26 mouse cellular contexts compared by ENCODE assay signal in genomic region chr17:84674048-84674447, GRCm38 (mm10). TPM values are rescaled to one million over a fixed set of nuclear protein-coding genes. Genes with fewer than 3 reads are reported as not detected.
DNase-seq lines count a peak whose midpoint lies in the region; ATAC-seq and TF ChIP-seq lines count a peak whose summit lies in the region.
"Had no signal": no experiment of that assay in that cellular context is flagged by ENCODE, and none has a peak within 500 bp of the region (broad histone marks: within the 10 kb centered on the region; RNA-seq: fewer than 3 reads in every experiment).

No protein-coding gene starts in this region.

- in situ Hi-C loops in CH12.LX (cut with MboI; ENCODE audit: low pct_ligation_motif_present, low pct_unique_long_range_greater_than_20kb, low sequenced_read_pairs): no loop called here

- peak overlapping the region; percentile 19 for H3K4me3 ChIP-seq in forebrain, embryonic 10.5 days
- H3K4me3 ChIP-seq in forebrain, postnatal 0 days (ENCODE audit: low read depth, low read length): no peak overlapping the region
- H3K4me3 ChIP-seq in kidney, postnatal 0 days (replicated peaks; ENCODE audit: low read depth, low read length): no peak overlapping the region
- no peak overlapping the region for H3K4me3 ChIP-seq in CH12.LX (replicated peaks in 1 of 3; ENCODE audit: low read depth in 2 of 3, low read length in 2 of 3, poor library complexity in 1 of 3)
- no peak overlapping the region for H3K4me3 ChIP-seq in embryonic facial prominence, embryonic 14.5 days (ENCODE audit: low read depth, low read length)
- H3K4me3 ChIP-seq: heart, adult 2 months; heart, embryonic 13.5 days; liver, embryonic 15.5 days; lung, embryonic 15.5 days; megakaryocyte, embryonic 14.5 days; neural tube, embryonic 13.5 days had no signal

- TF ChIP-seq POLR2A in CH12.LX (IDR thresholded peaks at IDR 0.05; ENCODE audit: low read depth, low read length): no peak

- dilution Hi-C loops in CH12.LX (cut with MboI; ENCODE audit: extremely low pct_ligation_motif_present, extremely low pct_unique_long_range_greater_than_20kb, low sequenced_read_pairs): no loop called here

- no peak overlapping the region for H3K9ac ChIP-seq in forebrain, postnatal 0 days
- no peak overlapping the region for H3K9ac ChIP-seq in kidney, postnatal 0 days (ENCODE audit: low read depth, low read length)
- H3K9ac ChIP-seq in CH12.LX (ENCODE audit: insufficient read depth, low read depth): no peak overlapping the region
- H3K9ac ChIP-seq in embryonic facial prominence, embryonic 14.5 days (ENCODE audit: low read depth, low read length): no peak overlapping the region
- H3K9ac ChIP-seq: heart, embryonic 13.5 days; liver, embryonic 15.5 days; lung, embryonic 15.5 days; neural tube, embryonic 13.5 days had no signal

- H3K36me3 ChIP-seq in forebrain, embryonic 10.5 days (replicated peaks): no peaks in the 10 kb centered on the region
- H3K36me3 ChIP-seq in forebrain, postnatal 0 days (ENCODE audit: insufficient read depth): no peaks in the 10 kb centered on the region
- H3K36me3 ChIP-seq in kidney, postnatal 0 days (ENCODE audit: insufficient read depth, low read length): no peaks in the 10 kb centered on the region
- no peaks in the 10 kb centered on the region for H3K36me3 ChIP-seq in CH12.LX (replicated peaks in 1 of 2; ENCODE audit: control insufficient read depth in 1 of 2, insufficient read depth in 1 of 2, low read length in 1 of 2)
- no peaks in the 10 kb centered on the region for H3K36me3 ChIP-seq in embryonic facial prominence, embryonic 14.5 days (ENCODE audit: control insufficient read depth, insufficient read depth, low read length)
- H3K36me3 ChIP-seq: heart, embryonic 13.5 days; liver, embryonic 15.5 days; lung, embryonic 15.5 days; neural tube, embryonic 13.5 days had no signal

- TF ChIP-seq EP300 in CH12.LX (IDR thresholded peaks at IDR 0.05; ENCODE audit: low read length): no peak

- H3K27ac ChIP-seq in forebrain, embryonic 10.5 days: peak overlapping the region; percentile 80
- H3K27ac ChIP-seq in forebrain, postnatal 0 days (ENCODE audit: low read depth, low read length): no peak overlapping the region
- no peak overlapping the region for H3K27ac ChIP-seq in kidney, postnatal 0 days
- H3K27ac ChIP-seq in CH12.LX (ENCODE audit: insufficient read depth, low read depth): no peak overlapping the region
- H3K27ac ChIP-seq in embryonic facial prominence, embryonic 14.5 days (replicated peaks; ENCODE audit: low read depth, low read length): no peak overlapping the region
- H3K27ac ChIP-seq: heart, adult 2 months; heart, embryonic 13.5 days; liver, embryonic 15.5 days; lung, embryonic 15.5 days; neural tube, embryonic 13.5 days had no signal

- DNase-seq in forebrain, embryonic 10.5 days (ENCODE audit: extremely low spot score, low spot score): peak; percentile 49
- no peak for DNase-seq in forebrain, postnatal 0 days
- no peak for DNase-seq in kidney, postnatal 0 days (ENCODE audit: low spot score)
- no peak for DNase-seq in kidney, postnatal 10 days
- no peak for DNase-seq in CH12.LX (ENCODE audit: extremely low read depth)
- no peak for DNase-seq in embryonic facial prominence, embryonic 14.5 days (ENCODE audit: low spot score)
- no peak for DNase-seq in urinary bladder, postnatal 10 days (ENCODE audit: low spot score)
- DNase-seq: adrenal gland, postnatal 10 days; cerebellum, adult 8-10 months; cerebellum, postnatal 36 days; embryo, embryonic 11 days; gastrocnemius, postnatal 36 days; heart, adult 2 months; heart, postnatal 14 days; kidney, adult 18-20 months; layer of hippocampus, adult 9-11 months; liver; lung, postnatal 36 days; thymus, postnatal 25 days had no signal

- WGBS in forebrain, embryonic 10.5 days: 6% methylated on average over 7 of the region's 7 CpGs
- WGBS in forebrain, postnatal 0 days: 15% methylated on average over 7 of the region's 7 CpGs
- 20% methylated on average over 7 of the region's 7 CpGs for WGBS in kidney, postnatal 0 days
- WGBS in embryonic facial prominence, embryonic 14.5 days: 19% methylated on average over 7 of the region's 7 CpGs

- H3K9me3 ChIP-seq in forebrain, embryonic 10.5 days: no peaks in the 10 kb centered on the region
- no peaks in the 10 kb centered on the region for H3K9me3 ChIP-seq in forebrain, postnatal 0 days (ENCODE audit: low read length)
- H3K9me3 ChIP-seq in kidney, postnatal 0 days (replicated peaks; ENCODE audit: low read length): no peaks in the 10 kb centered on the region
- H3K9me3 ChIP-seq in CH12.LX (replicated peaks; ENCODE audit: low read length): no peaks in the 10 kb centered on the region
- H3K9me3 ChIP-seq in embryonic facial prominence, embryonic 14.5 days (ENCODE audit: control insufficient read depth, low read length): no peaks in the 10 kb centered on the region
- H3K9me3 ChIP-seq: heart, embryonic 13.5 days; liver, embryonic 15.5 days; lung, embryonic 15.5 days; megakaryocyte, embryonic 14.5 days; neural tube, embryonic 13.5 days had no signal

- no peak for TF ChIP-seq CTCF in forebrain, postnatal 0 days (IDR thresholded peaks at IDR 0.05; ENCODE audit: low read depth)
- TF ChIP-seq CTCF in kidney, postnatal 0 days (IDR thresholded peaks at IDR 0.05; ENCODE audit: low read depth): no peak
- TF ChIP-seq CTCF in CH12.LX (conservative IDR thresholded peaks at IDR 0.05 in 1 of 2, IDR thresholded peaks at IDR 0.05 in 1 of 2; ENCODE audit: low read depth in 2 of 2, low read length in 2 of 2): no peak

- H3K79me2 ChIP-seq in CH12.LX (replicated peaks; ENCODE audit: control insufficient read depth, extremely low read depth, insufficient read depth, poor library complexity, severe bottlenecking): no peaks in the 10 kb centered on the region

- no peak for TF ChIP-seq RAD21 in CH12.LX (IDR thresholded peaks at IDR 0.05; ENCODE audit: low read depth, low read length)

- peaks cover 50% of the 10 kb centered on the region for H3K4me1 ChIP-seq in forebrain, embryonic 10.5 days
- no peaks in the 10 kb centered on the region for H3K4me1 ChIP-seq in forebrain, postnatal 0 days (ENCODE audit: insufficient read depth)
- H3K4me1 ChIP-seq in kidney, postnatal 0 days (replicated peaks; ENCODE audit: insufficient read depth, low read length): peaks cover 5% of the 10 kb centered on the region; the same call in 1 of the 2 replicates
- H3K4me1 ChIP-seq in CH12.LX (ENCODE audit: control insufficient read depth in 1 of 2, insufficient read depth in 2 of 2): peaks cover 3 to 16% of the 10 kb centered on the region in 2 experiments; a peak in 2 of 4 replicates
- peaks cover 3% of the 10 kb centered on the region; the same call in 1 of the 2 replicates for H3K4me1 ChIP-seq in embryonic facial prominence, embryonic 14.5 days (ENCODE audit: control insufficient read depth, insufficient read depth, low read length)

- no peak for ATAC-seq in forebrain, postnatal 0 days
- ATAC-seq in kidney, postnatal 0 days (replicated peaks; ENCODE audit: low FRiP score, low read depth): no peak
- ATAC-seq in embryonic facial prominence, embryonic 14.5 days (ENCODE audit: low read depth): peak; percentile 49; the same call in 1 of the 2 replicates

- H3K27me3 ChIP-seq in forebrain, embryonic 10.5 days (ENCODE audit: poor library complexity, severe bottlenecking): peaks cover 18% of the 10 kb centered on the region
- H3K27me3 ChIP-seq in forebrain, postnatal 0 days (ENCODE audit: insufficient read depth, low read length): peaks cover 13% of the 10 kb centered on the region; the same call in 1 of the 2 replicates
- no peaks in the 10 kb centered on the region for H3K27me3 ChIP-seq in kidney, postnatal 0 days (ENCODE audit: insufficient read depth, low read length)
- peaks cover 4% of the 10 kb centered on the region for H3K27me3 ChIP-seq in CH12.LX (replicated peaks)
- H3K27me3 ChIP-seq in embryonic facial prominence, embryonic 14.5 days (replicated peaks; ENCODE audit: control insufficient read depth, insufficient read depth, low read length): no peaks in the 10 kb centered on the region
- H3K27me3 ChIP-seq: lung, embryonic 15.5 days had no signal

- no peak overlapping the region for H3K4me2 ChIP-seq in forebrain, postnatal 0 days (ENCODE audit: low read depth)
- 0 out of 2 replicates have a peak overlapping the region, but pooled peaks have one; percentile 1 for H3K4me2 ChIP-seq in kidney, postnatal 0 days (ENCODE audit: low read length)
- 0 out of 2 replicates have a peak overlapping the region, but pooled peaks have one; percentile 11 for H3K4me2 ChIP-seq in CH12.LX (ENCODE audit: insufficient read depth, low read depth, poor library complexity, severe bottlenecking)
- no peak overlapping the region for H3K4me2 ChIP-seq in embryonic facial prominence, embryonic 14.5 days (ENCODE audit: low read depth, low read length)
- H3K4me2 ChIP-seq: heart, embryonic 13.5 days; liver, embryonic 15.5 days; lung, embryonic 15.5 days; neural tube, embryonic 13.5 days had no signal

RNA-seq across cellular contexts. Expression of gene Abcg8, which starts 2.1 kb away (rescaled TPM):
- 0.23 and 0.33 TPM in 2 replicates for polyA plus RNA-seq in forebrain, embryonic 10.5 days (2016; fragmentation: Nextera tagmentation; extraction: Ambion mirVana)
- total RNA-seq in forebrain, postnatal 0 days (2014; rRNA removed): 0.10 TPM in 1 of 2 replicates, not detected in the other
- 0.09 and 0.17 TPM in 2 replicates for polyA plus RNA-seq in forebrain, postnatal 0 days (2015; fragmentation: Nextera tagmentation; extraction: Ambion mirVana)
- polyA plus RNA-seq in kidney, postnatal 0 days (2015; fragmentation: Nextera tagmentation; extraction: Ambion mirVana): 0.36 and 0.38 TPM in 2 replicates
- total RNA-seq in CH12.LX (2012; rRNA removed) (0.04 TPM in 1 of 2 replicates, not detected in the other), CH12.LX (2014; rRNA removed) (not detected in 2 replicates)
- not detected in 2 replicates for polyA plus RNA-seq in CH12.LX (2012; ENCODE audit: insufficient read length, low read depth)
- 0.13 and 0.14 TPM in 2 replicates for polyA plus RNA-seq in embryonic facial prominence, embryonic 14.5 days (2014; fragmentation: Nextera tagmentation; extraction: Ambion mirVana)
- total RNA-seq: gastrocnemius, postnatal 36 days; heart, adult 2 months; heart, postnatal 14 days; left cerebral cortex, postnatal 25 days had no signal
- polyA plus RNA-seq: heart, adult 2 months; heart, embryonic 13.5 days; lung, embryonic 15.5 days; neural tube, embryonic 13.5 days had no signal

RNA-seq across cellular contexts. Expression of gene Abcg5, which starts 8.8 kb away (rescaled TPM):
- polyA plus RNA-seq in forebrain, embryonic 10.5 days (2016; fragmentation: Nextera tagmentation; extraction: Ambion mirVana): 5.3 and 5.4 TPM in 2 replicates
- 0.54 and 1.5 TPM in 2 replicates for total RNA-seq in forebrain, postnatal 0 days (2014; rRNA removed)
- 0.88 and 1.2 TPM in 2 replicates for polyA plus RNA-seq in forebrain, postnatal 0 days (2015; fragmentation: Nextera tagmentation; extraction: Ambion mirVana)
- polyA plus RNA-seq in kidney, postnatal 0 days (2015; fragmentation: Nextera tagmentation; extraction: Ambion mirVana): 4.1 and 4.8 TPM in 2 replicates
- not detected in 2 replicates for total RNA-seq in CH12.LX (2012; rRNA removed)
- total RNA-seq in CH12.LX (2014; rRNA removed): not detected in 2 replicates
- not detected in 2 replicates for polyA plus RNA-seq in CH12.LX (2012; ENCODE audit: insufficient read length, low read depth)
- 1.4 and 1.6 TPM in 2 replicates for polyA plus RNA-seq in embryonic facial prominence, embryonic 14.5 days (2014; fragmentation: Nextera tagmentation; extraction: Ambion mirVana)
- total RNA-seq: gastrocnemius, postnatal 36 days; heart, adult 2 months; heart, postnatal 14 days; left cerebral cortex, adult 18-20 months; left cerebral cortex, postnatal 25 days had no signal
- polyA plus RNA-seq: heart, adult 2 months had no signal

RNA-seq across cellular contexts. Expression of gene Dync2li1, which starts 47.8 kb away (rescaled TPM):
- 35.5 and 36.0 TPM in 2 replicates for polyA plus RNA-seq in forebrain, embryonic 10.5 days (2016; fragmentation: Nextera tagmentation; extraction: Ambion mirVana)
- total RNA-seq in forebrain, postnatal 0 days (2014; rRNA removed): 14.0 and 19.1 TPM in 2 replicates
- 38.9 and 42.1 TPM in 2 replicates for polyA plus RNA-seq in forebrain, postnatal 0 days (2015; fragmentation: Nextera tagmentation; extraction: Ambion mirVana)
- 59.9 and 61.2 TPM in 2 replicates for polyA plus RNA-seq in kidney, postnatal 0 days (2015; fragmentation: Nextera tagmentation; extraction: Ambion mirVana)
- total RNA-seq in CH12.LX (2012; rRNA removed) (5.5 and 11.7 TPM in 2 replicates), CH12.LX (2014; rRNA removed) (7.6 and 9.4 TPM in 2 replicates)
- 10.3 and 12.3 TPM in 2 replicates for polyA plus RNA-seq in CH12.LX (2012; ENCODE audit: insufficient read length, low read depth)
- 28.3 and 32.7 TPM in 2 replicates for polyA plus RNA-seq in embryonic facial prominence, embryonic 14.5 days (2014; fragmentation: Nextera tagmentation; extraction: Ambion mirVana)

Comparison
In these comparisons a context has a peak if more than half of its experiments do, and no peak if none do; other contexts are left out.
1. H3K4me2 ChIP-seq: peak in kidney, postnatal 0 days (single experiment) and CH12.LX (single experiment); none in forebrain, postnatal 0 days (single experiment) and embryonic facial prominence, embryonic 14.5 days (single experiment).